Mouse (Mus musculus) layer of hippocampus, adult 8-10 months (tissue): ENCODE results near the gene Gm13283. TPM values are rescaled to one million over a fixed set of nuclear protein-coding genes. Genes with fewer than 3 reads are reported as not detected.

Experiments
- total RNA-seq, 4 experiments: library from RNA; stranded (reverse); gene quantifications; 2 replicates each; pipeline ENCODE4 v1.2.4; 2022

Gene Gm13283
- total RNA-seq, 4 experiments from 2014 or later = not detected

Other genes starting within 250 kb of the Gm13283 start
- gene Ifnb1, start 237.3 kb upstream of the Gm13283 start, total RNA-seq = not detected
- gene Ifna15, start 201.9 kb upstream of the Gm13283 start, total RNA-seq = not detected
- gene Ifna14, start 188.3 kb upstream of the Gm13283 start, total RNA-seq = not detected
- gene Ifna9, start 167.7 kb upstream of the Gm13283 start, total RNA-seq = not detected
- gene Ifna12, start 156.7 kb upstream of the Gm13283 start, total RNA-seq = not detected
- not detected for gene C87499, start 125.7 kb upstream of the Gm13283 start, total RNA-seq
- gene Ifna13, start 115.7 kb upstream of the Gm13283 start, total RNA-seq = not detected
- not detected for gene Ifna16, start 83.2 kb upstream of the Gm13283 start, total RNA-seq
- not detected for gene Ifna2, start 76.2 kb upstream of the Gm13283 start, total RNA-seq
- not detected for gene Ifnab, start 68.8 kb upstream of the Gm13283 start, total RNA-seq
- gene Gm26566, start 38.3 kb upstream of the Gm13283 start, total RNA-seq = 1 to 10 TPM in 1 of 4 experiments, under 1 TPM in 3; 0.72 to 1.7 (median 0.82) TPM
- 100 to 1,000 TPM in 3 of 4 experiments, 10 to 100 TPM in 1; 96.8 to 117 (median 107) TPM for gene Klhl9, start 37.7 kb upstream of the Gm13283 start, total RNA-seq
- not detected for gene Gm13271, start 5.3 kb upstream of the Gm13283 start, total RNA-seq
- not detected for gene Gm13290, start 13.7 kb downstream of the Gm13283 start, total RNA-seq
- not detected for gene Gm13289, start 16.8 kb downstream of the Gm13283 start, total RNA-seq
- not detected for gene Gm13272, start 19.7 kb downstream of the Gm13283 start, total RNA-seq
- not detected for gene Ifnz, start 22.0 kb downstream of the Gm13283 start, total RNA-seq
- gene Gm13276, start 25.6 kb downstream of the Gm13283 start, total RNA-seq = not detected
- gene Gm13277, start 28.5 kb downstream of the Gm13283 start, total RNA-seq = not detected
- not detected for gene Gm13278, start 31.4 kb downstream of the Gm13283 start, total RNA-seq
- not detected for gene Gm13275, start 34.4 kb downstream of the Gm13283 start, total RNA-seq
- not detected for gene Gm13279, start 37.3 kb downstream of the Gm13283 start, total RNA-seq
- not detected for gene Gm13285, start 39.5 kb downstream of the Gm13283 start, total RNA-seq
- gene Gm13287, start 43.1 kb downstream of the Gm13283 start, total RNA-seq = not detected
- not detected for gene Gm13288, start 45.4 kb downstream of the Gm13283 start, total RNA-seq
- not detected for gene Ifna7, start 56.1 kb downstream of the Gm13283 start, total RNA-seq
- not detected for gene Ifna11, start 59.8 kb downstream of the Gm13283 start, total RNA-seq
- not detected for gene Ifna6, start 67.3 kb downstream of the Gm13283 start, total RNA-seq
- gene Ifna5, start 75.4 kb downstream of the Gm13283 start, total RNA-seq = not detected
- gene Ifna4, start 81.7 kb downstream of the Gm13283 start, total RNA-seq = not detected
- not detected for gene Ifna1, start 90.0 kb downstream of the Gm13283 start, total RNA-seq
- not detected for gene Ifne, start 120.1 kb downstream of the Gm13283 start, total RNA-seq